Mouse (Mus musculus) stomach, embryonic 15.5 days (tissue): ENCODE data around the gene Elk4. TPM values are rescaled to one million over a fixed set of nuclear protein-coding genes. Genes with fewer than 3 reads are reported as not detected.

ENCODE experiments used
- polyA plus RNA-seq: library from polyadenylated mRNA; unstranded; fragments of >200 nt; fragmentation: Nextera tagmentation; extraction: Ambion mirVana; gene quantifications from 2 replicates; pipeline ENCODE4 v1.2.1, GENCODE M21; 2015

Gene Elk4
- polyA plus RNA-seq, 1 experiment from 2014 or later: 20.4 TPM

Other genes starting within 250 kb of the Elk4 start
- 2.6 and 3.5 TPM in 2 replicates for gene Pm20d1, start 210.2 kb upstream of the Elk4 start, polyA plus RNA-seq
- gene Slc41a1, start 180.1 kb upstream of the Elk4 start, polyA plus RNA-seq: 13.3 and 17.0 TPM in 2 replicates
- gene Rab29, start 140.4 kb upstream of the Elk4 start, polyA plus RNA-seq: 25.0 and 26.5 TPM in 2 replicates
- gene Nucks1, start 97.1 kb upstream of the Elk4 start, polyA plus RNA-seq: 65.0 and 71.6 TPM in 2 replicates
- 5.5 and 6.0 TPM in 2 replicates for gene Slc45a3, start 44.6 kb upstream of the Elk4 start, polyA plus RNA-seq
- gene Mfsd4a, start 60.5 kb downstream of the Elk4 start, polyA plus RNA-seq: 9.8 and 11.9 TPM in 2 replicates
- 7.2 and 9.7 TPM in 2 replicates for gene Cdk18, start 132.1 kb downstream of the Elk4 start, polyA plus RNA-seq
- 0.36 and 0.46 TPM in 2 replicates for gene Lemd1, start 183.8 kb downstream of the Elk4 start, polyA plus RNA-seq
- 0.09 and 0.10 TPM in 2 replicates for gene AC124108.1, start 183.8 kb downstream of the Elk4 start, polyA plus RNA-seq
- gene Gm10188, start 222.2 kb downstream of the Elk4 start, polyA plus RNA-seq: not detected in 2 replicates